Mouse (Mus musculus): ENCODE measurements around the gene Gm8947. TPM values are rescaled to one million over a fixed set of nuclear protein-coding genes. Genes with fewer than 3 reads are reported as not detected.
"Not testable (repeated sequence)": the region's sequence is repeated elsewhere in the genome, so short reads cannot be mapped to it uniquely, and the experiment has no call there.

The Gm8947 gene
- polyA plus RNA-seq, 1 experiment from 2014 or later, result 0.23 TPM

- no peak overlapping the region for H3K4me3 ChIP-seq
- H3K4me1 ChIP-seq, result peaks cover 25% of the 10 kb centered on the region
- peak; percentile 26 for DNase-seq (ENCODE audit: low spot score)
- H3K27ac ChIP-seq (replicated peaks), result peak overlapping the region; percentile 76
- 29% methylated on average over 12 of the region's 12 CpGs for WGBS
- H3K36me3 ChIP-seq, result no peaks in the 10 kb centered on the region
- H3K27me3 ChIP-seq (ENCODE audit: low read depth, poor library complexity, severe bottlenecking), result peaks cover 4% of the 10 kb centered on the region; the same call in 1 of the 2 replicates
- H3K9me3 ChIP-seq (replicated peaks), result no peaks in the 10 kb centered on the region
Measured at GRCm38 (mm10) chr1:151167297-151168047, 24.7 kb upstream of the Gm8947 start.

DNA sequence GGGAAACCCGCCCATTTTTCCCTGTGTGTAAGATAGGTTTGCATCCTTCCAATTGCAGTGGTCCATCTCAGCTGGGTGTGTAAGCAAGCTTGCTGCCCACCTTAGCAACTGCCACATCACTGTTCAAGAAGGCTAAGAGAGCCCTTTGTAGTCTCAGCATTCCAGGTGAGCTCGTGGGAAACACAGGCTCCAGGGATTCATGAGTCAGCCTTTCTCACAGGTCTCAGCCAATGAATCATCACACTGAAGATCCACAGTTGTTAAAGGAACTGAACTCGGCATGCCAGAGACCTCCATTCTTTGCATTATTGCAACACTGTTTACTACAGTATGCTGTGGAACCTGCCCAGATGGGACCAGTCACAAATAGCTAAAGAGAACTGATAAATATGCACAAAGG, 23.5 kb upstream of the Gm8947 start:
- 87% methylated on average over 3 of the region's 3 CpGs for WGBS
- Histone ChIP-seq H3K27ac (replicated peaks) (no peak overlapping the region), H3K9me3 (replicated peaks) (no peaks in the 10 kb centered on the region), H3K36me3 (no peaks in the 10 kb centered on the region), H3K4me3 (no peak overlapping the region), H3K27me3 (ENCODE audit: low read depth, poor library complexity, severe bottlenecking) (peaks cover 4% of the 10 kb centered on the region; the same call in 1 of the 2 replicates), H3K4me1 (peaks cover 25% of the 10 kb centered on the region)
- DNase-seq (ENCODE audit: low spot score), result no peak

- no peak overlapping the region for H3K27ac ChIP-seq (replicated peaks)
- peaks cover 12% of the 10 kb centered on the region; the same call in 1 of the 2 replicates for H3K27me3 ChIP-seq (ENCODE audit: low read depth, poor library complexity, severe bottlenecking)
- H3K36me3 ChIP-seq, result no peaks in the 10 kb centered on the region
- H3K9me3 ChIP-seq (replicated peaks), result no peaks in the 10 kb centered on the region
- 81% methylated on average over 2 of the region's 2 CpGs for WGBS
- H3K4me1 ChIP-seq, result peaks cover 23% of the 10 kb centered on the region
- no peak for DNase-seq (ENCODE audit: low spot score)
- H3K4me3 ChIP-seq, result no peak overlapping the region
Measured at GRCm38 (mm10) chr1:151171572-151172461, 20.4 kb upstream of the Gm8947 start.

DNA sequence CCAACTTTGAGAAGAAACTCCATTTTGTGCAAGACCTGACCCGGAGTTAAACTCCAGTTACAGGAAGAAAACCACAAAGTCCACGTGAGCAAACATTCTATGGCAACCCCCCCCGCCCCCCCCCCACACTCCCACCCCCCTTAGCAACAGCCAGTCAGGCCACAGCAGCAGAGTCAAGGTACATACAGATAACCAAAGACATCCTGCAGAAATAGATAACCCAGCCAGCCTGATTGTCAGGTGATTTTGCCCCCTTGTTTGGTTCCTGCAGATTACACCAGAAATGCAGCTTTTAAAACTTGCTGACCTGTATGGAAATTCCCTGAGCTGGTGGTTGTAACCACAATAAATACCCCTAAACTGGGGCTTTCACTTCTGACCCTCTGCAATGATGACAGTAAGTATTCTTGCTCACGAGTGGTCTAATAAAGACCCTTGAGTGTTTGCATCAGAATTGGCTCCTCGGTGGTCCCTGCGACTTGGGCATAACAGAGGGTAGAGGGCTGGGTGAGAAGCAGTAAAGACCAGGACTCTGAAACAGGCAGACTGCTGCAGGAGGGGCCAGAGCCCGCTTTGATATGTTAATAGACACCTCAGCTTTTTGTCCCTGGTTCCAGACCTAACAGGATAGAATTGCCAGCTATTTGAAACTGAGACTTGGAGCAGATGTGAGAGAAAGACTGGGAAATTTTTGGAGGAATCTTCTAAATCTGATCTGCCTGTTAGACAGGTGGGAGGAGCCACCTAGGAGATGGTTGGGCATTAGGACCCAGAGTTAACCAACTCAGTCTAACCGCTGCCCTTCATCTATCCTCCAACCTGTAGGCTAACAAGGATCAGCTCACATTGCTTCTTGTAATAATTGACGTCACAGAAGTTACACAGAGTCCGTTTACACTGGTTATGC, 14.9 kb upstream of the Gm8947 start:
- H3K27me3 ChIP-seq (ENCODE audit: low read depth, poor library complexity, severe bottlenecking), result peaks cover 8% of the 10 kb centered on the region; the same call in 1 of the 2 replicates
- no peaks in the 10 kb centered on the region for H3K36me3 ChIP-seq
- H3K27ac ChIP-seq (replicated peaks), result peak overlapping the region; percentile 71
- DNase-seq (ENCODE audit: low spot score), result peak; percentile 57
- peak overlapping the region; percentile 44 for H3K4me3 ChIP-seq
- 6% methylated on average over 10 of the region's 10 CpGs for WGBS
- H3K4me1 ChIP-seq, result peaks cover 31% of the 10 kb centered on the region
- H3K9me3 ChIP-seq (replicated peaks), result no peaks in the 10 kb centered on the region

- peak overlapping the region; percentile 71 for H3K27ac ChIP-seq (replicated peaks)
Measured at GRCm38 (mm10) chr1:151177937-151178271, 14.3 kb upstream of the Gm8947 start.

DNA sequence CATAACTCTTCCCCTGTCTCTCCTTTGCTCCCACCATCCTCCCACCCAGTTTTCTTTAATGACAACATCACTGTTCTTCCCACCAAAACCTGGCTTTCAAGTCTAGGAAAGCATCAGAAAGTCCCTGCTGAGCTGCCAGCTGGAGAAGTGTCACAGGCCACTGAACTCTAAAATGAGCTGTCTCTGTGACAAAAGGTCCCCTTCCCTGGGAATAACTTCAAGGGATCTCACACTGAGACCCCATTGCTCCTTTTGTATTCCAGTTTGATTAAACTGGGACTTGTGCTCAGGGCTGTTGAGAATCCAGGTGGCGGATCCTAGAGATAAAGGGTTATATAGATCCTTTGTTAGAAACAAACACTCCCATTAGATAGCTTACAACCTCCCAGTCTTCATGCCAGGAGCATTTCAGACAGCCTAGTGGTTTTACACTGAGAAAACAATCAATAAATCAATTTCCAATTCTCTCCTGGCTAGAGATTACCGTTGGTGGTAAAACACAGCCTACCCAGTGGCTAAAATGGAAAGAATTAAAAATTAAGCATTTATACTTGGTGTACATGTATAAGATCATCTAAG, 13.6 kb upstream of the Gm8947 start:
- peak overlapping the region; percentile 71 for H3K27ac ChIP-seq (replicated peaks)
- H3K9me3 ChIP-seq (replicated peaks), result no peaks in the 10 kb centered on the region
- H3K4me1 ChIP-seq, result peaks cover 31% of the 10 kb centered on the region
- no peak overlapping the region for H3K4me3 ChIP-seq
- no peaks in the 10 kb centered on the region for H3K36me3 ChIP-seq
- peaks cover 8% of the 10 kb centered on the region; the same call in 1 of the 2 replicates for H3K27me3 ChIP-seq (ENCODE audit: low read depth, poor library complexity, severe bottlenecking)
- DNase-seq (ENCODE audit: low spot score), result peak; percentile 61
- 19% methylated on average over 2 of the region's 2 CpGs for WGBS

More at GRCm38 (mm10) chr1:151177937-151178271, 14.3 kb upstream of the Gm8947 start:
- Histone ChIP-seq H3K27me3 (ENCODE audit: low read depth, poor library complexity, severe bottlenecking) (peaks cover 8% of the 10 kb centered on the region; the same call in 1 of the 2 replicates), H3K4me3 (peak overlapping the region; percentile 44), H3K4me1 (peaks cover 31% of the 10 kb centered on the region), H3K9me3 (replicated peaks) (no peaks in the 10 kb centered on the region), H3K36me3 (no peaks in the 10 kb centered on the region)
- DNase-seq (ENCODE audit: low spot score), result no peak
- 11% methylated on average over 4 of the region's 4 CpGs for WGBS

DNA sequence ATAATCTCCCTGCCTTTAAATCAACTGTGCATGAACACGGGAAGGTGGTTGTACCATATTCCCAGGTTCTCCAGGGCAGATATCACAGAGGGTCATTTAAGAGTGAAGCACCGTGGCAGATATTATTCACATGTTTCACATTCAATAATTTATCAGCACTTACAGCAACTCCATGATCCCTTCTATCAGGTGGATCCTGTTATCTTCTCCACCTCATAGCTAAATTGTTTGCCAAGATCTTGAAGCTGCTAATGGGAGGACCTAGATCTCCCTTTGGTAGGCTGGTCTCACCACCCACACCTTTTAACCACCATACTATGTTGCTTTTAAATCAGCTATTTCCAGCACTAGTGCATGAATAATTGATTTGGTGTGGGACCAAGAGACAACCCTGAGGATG, 12.0 kb upstream of the Gm8947 start:
- Histone ChIP-seq H3K36me3 (no peaks in the 10 kb centered on the region), H3K27me3 (ENCODE audit: low read depth, poor library complexity, severe bottlenecking) (peaks cover 8% of the 10 kb centered on the region; the same call in 1 of the 2 replicates), H3K4me1 (peaks cover 31% of the 10 kb centered on the region), H3K27ac (replicated peaks) (no peak overlapping the region), H3K9me3 (replicated peaks) (no peaks in the 10 kb centered on the region), H3K4me3 (no peak overlapping the region)
- DNase-seq (ENCODE audit: low spot score), result no peak
- 74% methylated on average over 2 of the region's 2 CpGs for WGBS

- H3K27ac ChIP-seq (replicated peaks); H3K27me3 ChIP-seq (ENCODE audit: low read depth, poor library complexity, severe bottlenecking); H3K4me3 ChIP-seq; H3K36me3 ChIP-seq; H3K9me3 ChIP-seq (replicated peaks); DNase-seq (ENCODE audit: low spot score): not testable (repeated sequence)
- no CpG with 5 or more reads among the region's 7 CpGs for WGBS
- peaks cover 22% of the 10 kb centered on the region for H3K4me1 ChIP-seq
Measured at GRCm38 (mm10) chr1:151182266-151182665, 9.9 kb upstream of the Gm8947 start, which contains the start of gene Gm47985. Gene Gm47985, plus strand, starts transcription at chr1:151182537.

DNA sequence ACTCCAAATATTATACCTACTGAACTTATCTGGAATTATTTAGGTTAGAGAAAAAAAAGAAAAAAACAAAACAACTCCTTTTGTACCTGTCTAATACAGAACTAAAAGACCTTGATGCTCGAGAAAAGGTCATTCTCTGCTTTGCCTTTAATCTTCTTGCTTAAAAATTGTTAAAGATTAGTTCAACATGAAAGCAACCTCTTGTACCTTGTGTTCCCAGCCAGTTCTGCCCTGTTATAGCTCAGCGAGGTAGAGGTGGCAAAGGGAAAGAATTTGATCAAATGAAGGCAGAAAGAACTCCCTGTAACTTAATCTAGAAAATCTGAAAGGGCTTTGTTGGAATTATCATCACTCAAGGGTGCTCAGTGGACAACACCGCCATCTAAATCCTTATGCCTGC, 6.0 kb upstream of the Gm8947 start:
- DNase-seq (ENCODE audit: low spot score); H3K4me3 ChIP-seq; H3K4me1 ChIP-seq; H3K27ac ChIP-seq (replicated peaks); H3K27me3 ChIP-seq (ENCODE audit: low read depth, poor library complexity, severe bottlenecking); H3K9me3 ChIP-seq (replicated peaks); H3K36me3 ChIP-seq: not testable (repeated sequence)
- 81% methylated on average over 3 of the region's 3 CpGs for WGBS

- H3K4me3 ChIP-seq; H3K27ac ChIP-seq (replicated peaks); DNase-seq (ENCODE audit: low spot score); H3K36me3 ChIP-seq; H3K4me1 ChIP-seq; H3K27me3 ChIP-seq (ENCODE audit: low read depth, poor library complexity, severe bottlenecking); H3K9me3 ChIP-seq (replicated peaks): not testable (repeated sequence)
- 87% methylated on average over 4 of the region's 4 CpGs for WGBS
Measured at GRCm38 (mm10) chr1:151186879-151187424, 5.2 kb upstream of the Gm8947 start.

DNA sequence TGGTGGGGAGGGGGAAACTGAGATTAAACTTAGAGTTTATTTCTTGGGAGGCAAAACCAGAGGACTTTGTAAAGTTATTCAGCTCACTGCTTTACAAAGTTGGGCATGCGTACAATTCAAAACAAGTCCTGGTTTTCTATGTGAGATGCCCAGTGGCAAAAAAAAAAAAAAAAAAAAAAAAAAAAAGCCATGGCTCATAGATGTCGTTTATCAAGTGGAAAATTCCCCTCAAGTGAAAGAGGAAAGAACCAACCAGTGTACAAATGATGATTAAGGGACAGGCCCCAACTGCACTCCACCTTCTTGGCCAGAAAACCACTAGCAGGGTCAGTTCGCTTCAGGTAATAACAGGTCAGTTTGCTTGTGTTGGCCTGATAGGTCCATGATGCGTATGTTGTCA, 3.7 kb upstream of the Gm8947 start:
- Histone ChIP-seq H3K27me3 (ENCODE audit: low read depth, poor library complexity, severe bottlenecking) (no peaks in the 10 kb centered on the region), H3K9me3 (replicated peaks) (no peaks in the 10 kb centered on the region), H3K4me3 (no peak overlapping the region), H3K4me1 (no peaks in the 10 kb centered on the region), H3K27ac (replicated peaks) (no peak overlapping the region), H3K36me3 (no peaks in the 10 kb centered on the region)
- 93% methylated on average over 4 of the region's 4 CpGs for WGBS
- DNase-seq (ENCODE audit: low spot score), result no peak

DNA sequence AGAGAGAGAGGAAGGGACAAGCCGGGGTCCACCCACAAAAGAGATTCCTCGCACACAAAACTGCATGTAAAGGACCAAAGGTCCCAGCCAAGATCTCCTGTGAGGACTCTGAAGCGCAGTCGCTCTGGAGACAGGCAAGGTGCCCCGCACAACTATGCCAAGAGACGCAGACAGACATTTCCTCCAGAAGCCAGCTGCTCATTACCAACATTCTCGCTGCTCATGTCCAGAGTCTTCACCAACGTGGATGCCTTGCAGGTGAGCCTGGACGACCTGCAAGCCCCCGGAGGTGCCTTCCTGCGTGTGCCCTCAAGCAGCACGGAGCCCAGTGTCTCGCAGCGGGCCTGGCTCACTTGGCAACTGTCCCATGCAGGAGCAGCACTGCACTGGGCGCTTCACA, 563 bp downstream of the Gm8947 start:
- H3K27me3 ChIP-seq (ENCODE audit: low read depth, poor library complexity, severe bottlenecking); H3K4me1 ChIP-seq; H3K36me3 ChIP-seq; DNase-seq (ENCODE audit: low spot score); H3K4me3 ChIP-seq; H3K27ac ChIP-seq (replicated peaks); H3K9me3 ChIP-seq (replicated peaks): not testable (repeated sequence)
- WGBS, result 96% methylated on average over 15 of the region's 15 CpGs

All from midbrain, embryonic 10.5 days (tissue).